Mouse (Mus musculus) limb, embryonic 15.5 days (tissue): ENCODE results near the gene Cdk1. TPM values are rescaled to one million over a fixed set of nuclear protein-coding genes. Genes with fewer than 3 reads are reported as not detected.

Experiments used
- ATAC-seq: fragments of 200-750 bp; cut with Nextera tagmentation; 2 replicates; pipeline ENCODE4 v1.8.0; 2017; ENCODE audit warnings: low read depth, moderate TSS enrichment; ENCODE audit not compliant: insufficient number of reproducible peaks, low FRiP score, low TSS enrichment
- H3K27ac ChIP-seq: fragments of 300-500 bp; sonication (generic); 2 replicates; pipeline ENCODE4 v1.5.1; 2015; ENCODE audit warnings: moderate library complexity, mild to moderate bottlenecking, inconsistent platforms
- H3K27me3 ChIP-seq: fragments of 300-500 bp; sonication (generic); 2 replicates; pipeline ENCODE4 v1.6.1; 2015; ENCODE audit warnings: inconsistent platforms
- H3K36me3 ChIP-seq: fragments of 300-500 bp; sonication (generic); 2 replicates; pipeline ENCODE4 v1.6.1; 2015; ENCODE audit warnings: inconsistent platforms
- H3K4me1 ChIP-seq: fragments of 300-500 bp; sonication (generic); 2 replicates; pipeline ENCODE4 v1.6.1; 2015; ENCODE audit warnings: inconsistent platforms
- H3K4me2 ChIP-seq: fragments of 300-500 bp; sonication (generic); 2 replicates; pipeline ENCODE4 v1.6.1; 2015; ENCODE audit warnings: mild to moderate bottlenecking, inconsistent platforms
- H3K4me3 ChIP-seq: fragments of 300-500 bp; sonication (generic); 2 replicates; pipeline ENCODE4 v1.5.1; 2015; ENCODE audit warnings: mild to moderate bottlenecking, inconsistent platforms
- H3K9ac ChIP-seq: fragments of 300-500 bp; sonication (generic); 2 replicates; pipeline ENCODE4 v1.6.1; 2015; ENCODE audit warnings: inconsistent platforms
- H3K9me3 ChIP-seq: fragments of 300-500 bp; sonication (generic); 2 replicates; pipeline ENCODE4 v1.6.1; 2016; ENCODE audit warnings: inconsistent platforms
- WGBS: fragments of 180-500 bp; shearing (Covaris S2); methylation state at CpG from one replicate; pipeline ENCODE4 v1.1.7; 2015; 5-methylcytosine and 5-hydroxymethylcytosine counted together
- polyA plus RNA-seq: library from polyadenylated mRNA; unstranded; fragments of >200 nt; fragmentation: Nextera tagmentation; extraction: Ambion mirVana; gene quantifications from 2 replicates; pipeline ENCODE4 v1.2.1, GENCODE M21; 2015

The Cdk1 gene
- polyA plus RNA-seq, 1 experiment from 2014 or later: 348 TPM

DNA sequence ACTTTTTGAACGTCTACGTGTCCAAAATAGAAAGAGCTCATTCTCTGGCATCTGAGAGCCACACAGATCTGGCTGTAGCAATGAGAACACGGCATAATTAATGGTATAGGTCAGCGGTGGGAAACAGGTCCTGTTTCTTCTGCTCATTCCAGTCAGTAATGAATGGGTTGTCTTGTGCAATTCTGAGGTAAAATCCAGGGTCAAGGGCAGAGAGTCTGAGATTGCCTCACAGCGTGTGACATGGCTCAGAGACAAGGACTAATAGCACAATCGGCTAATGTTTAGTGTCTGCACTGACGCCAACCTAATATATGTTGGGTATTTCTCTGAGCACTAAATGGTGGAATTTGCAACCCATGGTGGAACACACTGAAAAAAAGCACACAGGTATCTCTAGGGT, 52.8 kb downstream of the Cdk1 start:
- Histone ChIP-seq H3K9me3 (no peaks in the 10 kb centered on the region), H3K27ac (no peak overlapping the region), H3K36me3 (no peaks in the 10 kb centered on the region), H3K4me2 (no peak overlapping the region), H3K4me1 (no peaks in the 10 kb centered on the region), H3K9ac (no peak overlapping the region), H3K27me3 (no peaks in the 10 kb centered on the region), H3K4me3 (no peak overlapping the region)
- WGBS: 83% methylated on average over 7 of the region's 7 CpGs
- no peak for ATAC-seq

- 82% methylated on average over 9 of the region's 9 CpGs for WGBS
- Histone ChIP-seq H3K9ac (no peak overlapping the region), H3K27ac (no peak overlapping the region), H3K9me3 (no peaks in the 10 kb centered on the region), H3K4me2 (no peak overlapping the region), H3K27me3 (no peaks in the 10 kb centered on the region), H3K36me3 (no peaks in the 10 kb centered on the region), H3K4me3 (no peak overlapping the region), H3K4me1 (no peaks in the 10 kb centered on the region)
- ATAC-seq: no peak
These were observed 56.8 kb downstream of the Cdk1 start for GRCm38 (mm10) chr10:69295919-69296318.

- peaks cover 43% of the 10 kb centered on the region for H3K36me3 ChIP-seq
- no peaks in the 10 kb centered on the region for H3K9me3 ChIP-seq
- H3K27ac ChIP-seq: no peak overlapping the region
- no peak overlapping the region for H3K4me2 ChIP-seq
- no peak for ATAC-seq
- H3K27me3 ChIP-seq: no peaks in the 10 kb centered on the region
- no peaks in the 10 kb centered on the region for H3K4me1 ChIP-seq
- H3K9ac ChIP-seq: no peak overlapping the region
- WGBS: 90% methylated on average over 8 of the region's 8 CpGs
- no peak overlapping the region for H3K4me3 ChIP-seq
These were observed 62.0 kb downstream of the Cdk1 start for GRCm38 (mm10) chr10:69290736-69291135.

DNA sequence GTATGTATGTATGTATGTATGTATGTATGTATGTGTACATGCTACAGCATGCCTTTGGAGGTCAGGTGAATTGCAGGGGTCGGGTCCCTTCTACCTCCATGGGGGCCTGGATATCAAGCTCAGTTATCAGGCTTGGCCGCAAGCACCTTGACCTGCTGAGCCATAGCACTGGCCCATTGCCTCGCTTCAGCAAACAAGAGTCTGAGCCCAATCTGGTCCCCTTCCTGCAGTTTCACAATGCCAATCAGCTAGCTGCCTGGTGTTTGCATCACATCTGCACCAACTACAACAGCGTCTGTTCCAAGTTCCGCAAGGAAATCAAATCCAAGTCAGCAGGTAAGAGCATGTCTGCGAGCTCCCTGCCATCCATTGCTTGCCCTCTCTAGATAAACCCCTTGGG, 64.0 kb downstream of the Cdk1 start:
- H3K27me3 ChIP-seq: no peaks in the 10 kb centered on the region
- 90% methylated on average over 6 of the region's 6 CpGs for WGBS
- no peak for ATAC-seq
- H3K27ac ChIP-seq: no peak overlapping the region
- H3K4me3 ChIP-seq: no peak overlapping the region
- no peaks in the 10 kb centered on the region for H3K9me3 ChIP-seq
- H3K36me3 ChIP-seq: peaks cover 54% of the 10 kb centered on the region
- no peaks in the 10 kb centered on the region for H3K4me1 ChIP-seq
- no peak overlapping the region for H3K4me2 ChIP-seq
- H3K9ac ChIP-seq: no peak overlapping the region

- H3K9me3 ChIP-seq: no peaks in the 10 kb centered on the region
- no peak for ATAC-seq
- no peaks in the 10 kb centered on the region for H3K4me1 ChIP-seq
- H3K27me3 ChIP-seq: no peaks in the 10 kb centered on the region
- H3K4me3 ChIP-seq: no peak overlapping the region
- no peak overlapping the region for H3K4me2 ChIP-seq
- H3K27ac ChIP-seq: no peak overlapping the region
- WGBS: 74% methylated on average over 4 of the region's 4 CpGs
- H3K36me3 ChIP-seq: peaks cover 58% of the 10 kb centered on the region
- no peak overlapping the region for H3K9ac ChIP-seq
These were observed 64.7 kb downstream of the Cdk1 start for GRCm38 (mm10) chr10:69288086-69288485.

GRCm38 (mm10) chr10:69286939-69287338, 65.8 kb downstream of the Cdk1 start:
- H3K36me3 ChIP-seq: peaks cover 68% of the 10 kb centered on the region
- ATAC-seq: no peak
- WGBS: 97% methylated on average over 3 of the region's 3 CpGs
- no peaks in the 10 kb centered on the region for H3K27me3 ChIP-seq
- H3K4me3 ChIP-seq: no peak overlapping the region
- no peak overlapping the region for H3K27ac ChIP-seq
- no peaks in the 10 kb centered on the region for H3K9me3 ChIP-seq
- H3K4me2 ChIP-seq: no peak overlapping the region
- no peak overlapping the region for H3K9ac ChIP-seq
- no peaks in the 10 kb centered on the region for H3K4me1 ChIP-seq

Other genes with a start within 250 kb of the Cdk1 start
- gene Rhobtb1, start 201.5 kb downstream of the Cdk1 start, polyA plus RNA-seq: 27.0 and 31.6 TPM in 2 replicates
- 3.0 and 3.1 TPM in 2 replicates for gene A930033H14Rik, start 139.8 kb downstream of the Cdk1 start, polyA plus RNA-seq
- gene Ank3, start 45.8 kb upstream of the Cdk1 start, polyA plus RNA-seq: 25.1 and 29.1 TPM in 2 replicates